Mouse (Mus musculus) C3H10T1/2 (cell line): ENCODE measurements around the gene Esm1. TPM values are rescaled to one million over a fixed set of nuclear protein-coding genes. Genes with fewer than 3 reads are reported as not detected.

ENCODE experiments used
- polyA plus RNA-seq, 2 experiments: library from polyadenylated mRNA; unstranded; fragments of >200 nt; fragmentation: generic; extraction: Trizol; gene quantifications; one replicate each; pipeline ENCODE4 v1.2.1; 2012; ENCODE audit warnings: missing spikeins in 2 of 2

The Esm1 gene
- polyA plus RNA-seq = 1 to 10 TPM; 6.4 to 6.8 TPM

GRCm38 (mm10) chr13:113209624-113210023, at the start of gene Esm1:
TSS of gene Esm1 (plus strand) at chr13:113209659.

GRCm38 (mm10) chr13:113225811-113226210, 16.4 kb downstream of the Esm1 start, which contains the start of gene Gzmk:
TSS of gene Gzmk (minus strand) at chr13:113225908.

Other genes with a start within 250 kb of the Esm1 start
- 1 to 10 TPM; 3.1 to 7.9 TPM for gene Ccno, start 221.9 kb upstream of the Esm1 start, polyA plus RNA-seq
- gene Mcidas, start 215.8 kb upstream of the Esm1 start, polyA plus RNA-seq = under 1 TPM; 0.02 to 0.08 TPM
- gene Cdc20b, start 174.5 kb upstream of the Esm1 start, polyA plus RNA-seq = not detected
- gene Gpx8, start 163.2 kb upstream of the Esm1 start, polyA plus RNA-seq = 100 to 1,000 TPM in 1 of 2 experiments, 10 to 100 TPM in 1; 24.6 to 164 TPM
- not detected for gene Gzma, start 108.7 kb upstream of the Esm1 start, polyA plus RNA-seq
- gene Gzmk, start 16.2 kb downstream of the Esm1 start, polyA plus RNA-seq = under 1 TPM in 1 of 2 experiments, not detected in 1; 0.04 TPM
- gene BC067074, start 83.5 kb downstream of the Esm1 start, polyA plus RNA-seq = under 1 TPM; 0.08 to 0.24 TPM